Mouse (Mus musculus) kidney, postnatal 0 days (tissue): ENCODE measurements around the gene Syt16. TPM values are rescaled to one million over a fixed set of nuclear protein-coding genes. Genes with fewer than 3 reads are reported as not detected.

Experiments used
- ATAC-seq: fragments of 200-750 bp; cut with Nextera tagmentation; replicated peaks from 2 replicates; pipeline ENCODE4 v1.8.0; 2017; ENCODE audit warnings: low read depth, moderate number of reproducible peaks, moderate TSS enrichment, moderate library complexity; ENCODE audit not compliant: low FRiP score
- DNase-seq: peaks from one replicate; pipeline ENCODE4 v3.0.0-alpha.2; 2016; ENCODE audit warnings: low spot score
- H3K27ac ChIP-seq: fragments of 300-500 bp; sonication (generic); 2 replicates; pipeline ENCODE4 v1.5.1; 2014; ENCODE audit warnings: mild to moderate bottlenecking
- H3K27me3 ChIP-seq: fragments of 300-500 bp; sonication (generic); 2 replicates; pipeline ENCODE4 v1.6.1; 2014; ENCODE audit warnings: low read length, mixed read lengths; ENCODE audit not compliant: insufficient read depth
- H3K36me3 ChIP-seq: fragments of 300-500 bp; sonication (generic); 2 replicates; pipeline ENCODE4 v1.6.1; 2014; ENCODE audit warnings: low read length, mixed read lengths; ENCODE audit not compliant: insufficient read depth
- H3K4me1 ChIP-seq: fragments of 300-500 bp; sonication (generic); replicated peaks from 2 replicates; pipeline ENCODE4 v1.6.1; 2014; ENCODE audit warnings: antibody characterized with exemption, low read length, mixed read lengths; ENCODE audit not compliant: insufficient read depth
- H3K4me2 ChIP-seq: fragments of 300-500 bp; sonication (generic); 2 replicates; pipeline ENCODE4 v1.6.1; 2014; ENCODE audit warnings: mild to moderate bottlenecking, low read length, moderate library complexity, mixed read lengths
- H3K4me3 ChIP-seq: fragments of 300-500 bp; sonication (generic); replicated peaks from 2 replicates; pipeline ENCODE4 v1.5.1; 2014; ENCODE audit warnings: low read depth, low read length
- H3K9ac ChIP-seq: fragments of 300-500 bp; sonication (generic); 2 replicates; pipeline ENCODE4 v1.6.1; 2014; ENCODE audit warnings: low read depth, low read length
- H3K9me3 ChIP-seq: fragments of 300-500 bp; sonication (generic); replicated peaks from 2 replicates; pipeline ENCODE4 v1.6.1; 2016; ENCODE audit warnings: low read length, inconsistent platforms, mixed read lengths
- CTCF ChIP-seq: IDR thresholded peaks from 2 replicates; pipeline ENCODE4 v1.5.1; 2016; ENCODE audit warnings: antibody characterized with exemption, low read depth, mild to moderate bottlenecking, moderate library complexity
- WGBS: fragments of 180-500 bp; shearing (Covaris S2); extraction: QIAGEN DNeasy Blood & Tissue Kit; methylation state at CpG from one replicate; pipeline ENCODE4 v1.1.7; 2014; 5-methylcytosine and 5-hydroxymethylcytosine counted together
- polyA plus RNA-seq: library from polyadenylated mRNA; unstranded; fragments of >200 nt; fragmentation: Nextera tagmentation; extraction: Ambion mirVana; gene quantifications from 2 replicates; pipeline ENCODE4 v1.2.1, GENCODE M21; 2015

Syt16 gene
- polyA plus RNA-seq, 1 experiment from 2014 or later: 0.67 TPM

GRCm38 (mm10) chr12:74282846-74283245 is 285.4 kb downstream of the Syt16 start:
- DNase-seq: no peak
- no peaks in the 10 kb centered on the region for H3K9me3 ChIP-seq

GRCm38 (mm10) chr12:74284020-74284684 is 286.7 kb downstream of the Syt16 start:
- WGBS: under 1% methylated on average over 49 of the region's 49 CpGs
- peak; percentile 92 for ATAC-seq
- TF ChIP-seq CTCF: peak; percentile 78
- Histone ChIP-seq H3K4me1 (0 out of 2 replicates have a peak, but pooled peaks cover 5% of the 10 kb centered on the region), H3K27me3 (no peaks in the 10 kb centered on the region), H3K27ac (no peak overlapping the region), H3K9ac (no peak overlapping the region), H3K9me3 (no peaks in the 10 kb centered on the region), H3K4me3 (peak overlapping the region; percentile 33), H3K4me2 (peak overlapping the region; percentile 61), H3K36me3 (no peaks in the 10 kb centered on the region)
- DNase-seq: peak; percentile 93

More at GRCm38 (mm10) chr12:74282846-74283245, 285.4 kb downstream of the Syt16 start:
- WGBS: 64% methylated on average over 1 of the region's 1 CpGs
- no peak overlapping the region for H3K27ac ChIP-seq
- 0 out of 2 replicates have a peak, but pooled peaks cover 5% of the 10 kb centered on the region for H3K4me1 ChIP-seq
- H3K9ac ChIP-seq: no peak overlapping the region
- H3K4me3 ChIP-seq: no peak overlapping the region
- TF ChIP-seq CTCF: no peak
- no peaks in the 10 kb centered on the region for H3K36me3 ChIP-seq
- H3K27me3 ChIP-seq: no peaks in the 10 kb centered on the region
- no peak overlapping the region for H3K4me2 ChIP-seq
- no peak for ATAC-seq

GRCm38 (mm10) chr12:74284685-74285054 is 287.2 kb downstream of the Syt16 start:
- H3K4me1 ChIP-seq: 0 out of 2 replicates have a peak, but pooled peaks cover 5% of the 10 kb centered on the region
- no peaks in the 10 kb centered on the region for H3K9me3 ChIP-seq
- H3K4me2 ChIP-seq: peak overlapping the region; percentile 61
- DNase-seq (no peak), ATAC-seq (no peak)
- peak overlapping the region; percentile 33 for H3K4me3 ChIP-seq
- H3K27me3 ChIP-seq: no peaks in the 10 kb centered on the region
- H3K36me3 ChIP-seq: no peaks in the 10 kb centered on the region
- no peak for TF ChIP-seq CTCF
- no peak overlapping the region for H3K9ac ChIP-seq
- H3K27ac ChIP-seq: no peak overlapping the region
- WGBS: 5% methylated on average over 11 of the region's 11 CpGs

GRCm38 (mm10) chr12:74290983-74291382 is 293.5 kb downstream of the Syt16 start:
- no peaks in the 10 kb centered on the region for H3K9me3 ChIP-seq
- H3K36me3 ChIP-seq: no peaks in the 10 kb centered on the region
- ATAC-seq: no peak
- no peak overlapping the region for H3K9ac ChIP-seq
- no peak overlapping the region for H3K4me2 ChIP-seq
- no peaks in the 10 kb centered on the region for H3K27me3 ChIP-seq
- no peak for TF ChIP-seq CTCF
- H3K4me1 ChIP-seq: no peaks in the 10 kb centered on the region
- WGBS: 86% methylated on average over 4 of the region's 4 CpGs
- DNase-seq: no peak
- no peak overlapping the region for H3K4me3 ChIP-seq
- H3K27ac ChIP-seq: no peak overlapping the region

GRCm38 (mm10) chr12:74293624-74294023 is 296.2 kb downstream of the Syt16 start:
- Histone ChIP-seq H3K4me3 (no peak overlapping the region), H3K27ac (no peak overlapping the region), H3K36me3 (no peaks in the 10 kb centered on the region), H3K9ac (no peak overlapping the region), H3K4me2 (no peak overlapping the region), H3K4me1 (no peaks in the 10 kb centered on the region), H3K27me3 (no peaks in the 10 kb centered on the region), H3K9me3 (no peaks in the 10 kb centered on the region)
- peak; percentile 75 for DNase-seq
- WGBS: 4% methylated on average over 4 of the region's 4 CpGs
- ATAC-seq: no peak
- peak; percentile 88 for TF ChIP-seq CTCF

- whole genome bisulfite sequencing: 54% methylated on average over 5 of the region's 5 CpGs
- ATAC-seq: no peak
These were observed 298.9 kb downstream of the Syt16 start for GRCm38 (mm10) chr12:74296374-74296773.

More at GRCm38 (mm10) chr12:74296374-74296773, 298.9 kb downstream of the Syt16 start:
- no peak for TF ChIP-seq CTCF
- no peak overlapping the region for H3K9ac ChIP-seq
- H3K4me2 ChIP-seq: no peak overlapping the region
- H3K27ac ChIP-seq: no peak overlapping the region
- no peaks in the 10 kb centered on the region for H3K36me3 ChIP-seq
- no peak overlapping the region for H3K4me3 ChIP-seq
- no peaks in the 10 kb centered on the region for H3K27me3 ChIP-seq
- no peak for DNase-seq
- H3K9me3 ChIP-seq: no peaks in the 10 kb centered on the region
- no peaks in the 10 kb centered on the region for H3K4me1 ChIP-seq
